Mouse (Mus musculus) adipocyte (in vitro differentiated cells): Measurements from ENCODE around the gene Ppp4c.

Experiments used
- DNase-seq: peaks from one replicate; pipeline ENCODE4 v3.0.0-alpha.2; 2016; ENCODE audit warnings: low spot score

Ppp4c gene

GRCm38 (mm10) chr7:126791851-126792720 lies at the start of gene Ppp4c:
Gene Ppp4c (minus strand): TSS chr7:126792496.
- peak; percentile 95 for DNase-seq

DNA sequence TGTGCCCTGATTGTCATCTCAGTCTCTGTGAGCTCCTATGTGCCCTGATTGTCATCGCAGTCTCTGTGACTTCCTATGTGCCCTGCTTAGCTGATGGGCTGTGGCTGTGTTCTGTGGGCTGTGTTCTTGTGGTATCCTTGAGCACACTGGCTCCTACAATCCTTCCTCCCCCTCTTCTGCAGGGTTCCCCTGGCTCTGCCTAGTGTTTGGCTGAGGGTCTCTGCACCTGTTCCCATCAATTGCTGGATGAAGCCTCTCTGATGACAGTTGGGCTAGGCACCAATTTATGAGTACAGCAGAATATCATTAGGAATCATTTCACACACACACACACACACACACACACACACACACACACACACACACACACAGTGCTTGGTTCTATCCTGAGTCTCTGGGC lies 41.0 kb upstream of the Ppp4c start:
- no peak for DNase-seq

DNA sequence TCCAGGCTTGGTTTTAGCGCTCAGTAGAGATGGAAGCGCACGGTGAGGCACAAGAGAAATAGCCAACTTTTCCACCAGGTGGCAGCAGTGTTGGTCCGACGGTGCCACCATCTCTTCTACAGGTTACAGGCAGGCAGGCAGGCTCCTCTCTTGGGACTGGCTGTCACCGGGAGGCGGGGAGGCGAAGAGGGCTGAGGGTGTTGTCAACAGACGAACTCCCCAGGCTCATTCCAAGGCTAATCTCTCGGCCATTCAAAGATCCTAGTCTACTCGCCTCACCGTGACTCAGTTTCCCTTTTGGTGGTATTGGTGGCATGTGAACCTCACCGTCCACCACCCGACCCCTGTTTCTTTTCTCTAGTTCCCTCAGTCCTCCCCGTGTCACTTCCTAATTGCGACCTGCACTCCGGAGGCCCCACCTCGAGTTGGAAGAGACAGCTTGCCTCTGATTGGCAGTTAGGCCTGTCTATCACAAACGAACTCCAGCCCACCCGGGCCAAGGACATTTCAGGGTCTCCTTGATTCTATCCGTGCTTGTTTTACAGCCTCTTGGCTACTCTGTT lies 39.8 kb upstream of the Ppp4c start:
- DNase-seq = peak; percentile 54

GRCm38 (mm10) chr7:126831539-126831938 lies 39.2 kb upstream of the Ppp4c start, which contains the start of gene 4930451I11Rik:
Gene 4930451I11Rik (minus strand): TSS chr7:126831639.
- no peak for DNase-seq

DNA sequence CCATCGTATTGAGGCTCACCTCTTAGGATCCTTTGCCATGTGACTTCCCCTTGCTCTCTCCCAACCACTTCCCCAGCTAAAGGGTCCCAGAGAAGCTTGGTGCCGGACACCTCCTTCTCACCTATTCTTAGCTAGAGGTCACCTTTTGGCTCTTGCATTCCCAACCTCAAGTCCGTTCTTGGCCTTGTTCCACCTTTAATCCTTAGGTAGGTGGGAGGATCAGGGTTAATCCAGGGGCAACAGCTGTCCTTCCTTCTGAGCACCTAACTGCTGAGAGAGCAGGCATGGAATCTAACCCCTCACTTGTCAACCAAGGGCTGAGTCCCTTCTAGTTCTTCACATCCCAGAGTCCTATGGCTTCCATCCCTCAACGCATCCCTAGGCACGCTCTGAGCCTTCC lies 33.7 kb upstream of the Ppp4c start:
- no peak for DNase-seq

DNA sequence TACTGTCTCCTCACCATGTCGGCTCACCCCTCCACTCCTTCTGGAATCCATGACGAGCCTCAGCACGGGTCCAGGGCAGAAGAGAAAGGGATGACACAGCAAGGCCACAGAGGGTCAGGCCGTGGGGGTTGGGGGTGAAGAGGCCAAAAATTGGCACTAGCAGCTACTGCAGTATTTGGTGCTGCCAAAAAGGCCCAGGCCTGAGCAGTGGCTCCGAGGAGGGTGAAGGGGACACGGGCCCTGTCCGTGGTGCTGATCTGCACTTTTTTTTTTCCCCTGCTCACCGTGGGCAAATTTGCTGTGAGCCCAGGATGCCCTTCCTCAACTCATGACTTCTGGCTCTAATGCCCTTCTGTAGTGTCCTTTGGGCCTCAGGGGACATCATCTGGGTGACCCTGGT lies 33.1 kb upstream of the Ppp4c start:
- peak; percentile 65 for DNase-seq

GRCm38 (mm10) chr7:126823940-126824339 lies 31.6 kb upstream of the Ppp4c start:
- no peak for DNase-seq

GRCm38 (mm10) chr7:126823202-126823711 lies 31.0 kb upstream of the Ppp4c start:
- no peak for DNase-seq

GRCm38 (mm10) chr7:126822741-126823140 lies 30.4 kb upstream of the Ppp4c start:
- DNase-seq = no peak

DNA sequence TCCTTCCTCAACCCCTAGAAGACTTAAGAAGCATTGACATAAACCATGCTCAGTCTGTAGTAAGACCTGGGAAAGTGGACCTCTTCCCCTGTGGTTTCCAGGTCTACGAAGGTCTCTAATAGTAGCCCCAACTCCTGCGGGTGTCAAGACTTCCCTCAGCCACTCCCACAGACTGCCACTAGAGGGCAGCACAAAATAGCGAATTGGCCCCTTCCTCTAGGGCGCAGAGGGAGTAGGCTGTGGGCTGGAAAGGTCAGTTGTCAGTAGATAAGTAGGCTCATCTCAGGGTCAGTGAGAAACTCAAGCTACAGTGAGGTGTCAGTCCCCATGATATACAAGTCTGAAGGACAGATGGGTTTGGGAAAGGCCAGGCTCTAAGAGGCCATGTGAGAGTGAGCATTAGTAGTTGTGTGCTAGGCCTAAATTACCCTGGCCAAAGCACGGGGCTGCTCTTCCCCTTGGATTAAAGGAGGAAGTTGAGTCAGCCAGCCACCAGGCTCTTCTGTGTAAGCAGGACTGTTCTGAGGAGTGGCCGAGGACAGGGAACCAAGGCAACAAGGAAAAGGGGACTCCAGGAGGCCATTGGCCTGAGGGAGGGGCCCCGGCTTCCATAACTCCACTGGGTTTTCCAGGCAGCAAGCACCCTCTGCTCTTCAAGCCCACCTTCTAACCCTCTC lies 29.7 kb upstream of the Ppp4c start:
- DNase-seq = peak; percentile 81

DNA sequence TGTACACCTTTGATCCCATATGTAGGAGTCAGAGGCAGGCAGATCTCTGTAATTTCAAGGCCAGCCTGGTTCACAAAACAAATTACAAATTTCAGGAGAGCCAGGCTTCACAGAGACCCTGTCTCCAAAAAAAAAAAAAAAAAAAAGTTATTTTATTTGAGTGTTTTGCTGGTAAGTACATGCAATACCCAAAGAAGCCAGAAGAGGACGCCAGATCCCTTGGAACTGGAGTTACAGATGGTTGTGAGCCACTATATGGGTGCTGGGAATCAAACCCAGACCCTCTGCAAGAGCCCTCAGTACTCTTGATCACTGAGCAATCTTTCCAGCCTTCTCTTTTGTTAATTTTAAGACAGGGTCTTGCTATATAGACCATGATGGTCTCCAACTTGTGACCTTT lies 26.5 kb upstream of the Ppp4c start:
- no peak for DNase-seq

- DNase-seq = no peak
Measured at GRCm38 (mm10) chr7:126817595-126817994, 25.3 kb upstream of the Ppp4c start.

GRCm38 (mm10) chr7:126816494-126816893 lies 24.2 kb upstream of the Ppp4c start:
- peak; percentile 80 for DNase-seq

GRCm38 (mm10) chr7:126815726-126816222 lies 23.5 kb upstream of the Ppp4c start:
- DNase-seq = peak; percentile 51

DNA sequence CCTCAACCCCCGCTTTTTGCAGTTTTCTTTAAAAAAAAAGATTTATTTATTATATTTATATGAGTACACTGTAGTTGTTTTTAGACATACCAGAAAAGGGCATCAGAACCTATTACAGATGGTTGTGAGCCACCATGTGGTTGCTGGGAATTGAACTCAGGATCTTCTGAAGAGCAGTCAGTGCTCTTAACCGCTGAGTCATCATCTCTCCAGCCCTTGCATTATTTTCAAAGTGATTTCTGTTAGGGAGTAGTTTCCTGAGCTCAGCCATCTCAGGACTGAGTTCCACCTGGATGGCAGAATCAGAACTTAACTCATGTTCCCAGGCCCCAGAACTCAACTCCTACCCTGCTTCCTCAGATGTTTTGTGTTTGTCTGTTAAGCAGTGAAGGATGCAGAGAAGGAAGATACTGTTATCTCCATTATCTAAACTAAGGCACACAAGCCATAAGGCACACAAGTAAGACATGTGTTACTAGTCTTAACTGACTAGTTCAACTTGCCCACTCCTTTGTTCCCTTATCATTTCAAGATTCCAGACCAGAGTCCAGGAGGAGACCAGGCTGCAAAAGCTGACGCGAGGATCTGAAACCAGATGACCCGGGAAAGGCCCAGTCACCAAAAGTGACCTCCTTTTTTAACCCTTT lies 17.6 kb upstream of the Ppp4c start:
- no peak for DNase-seq

DNA sequence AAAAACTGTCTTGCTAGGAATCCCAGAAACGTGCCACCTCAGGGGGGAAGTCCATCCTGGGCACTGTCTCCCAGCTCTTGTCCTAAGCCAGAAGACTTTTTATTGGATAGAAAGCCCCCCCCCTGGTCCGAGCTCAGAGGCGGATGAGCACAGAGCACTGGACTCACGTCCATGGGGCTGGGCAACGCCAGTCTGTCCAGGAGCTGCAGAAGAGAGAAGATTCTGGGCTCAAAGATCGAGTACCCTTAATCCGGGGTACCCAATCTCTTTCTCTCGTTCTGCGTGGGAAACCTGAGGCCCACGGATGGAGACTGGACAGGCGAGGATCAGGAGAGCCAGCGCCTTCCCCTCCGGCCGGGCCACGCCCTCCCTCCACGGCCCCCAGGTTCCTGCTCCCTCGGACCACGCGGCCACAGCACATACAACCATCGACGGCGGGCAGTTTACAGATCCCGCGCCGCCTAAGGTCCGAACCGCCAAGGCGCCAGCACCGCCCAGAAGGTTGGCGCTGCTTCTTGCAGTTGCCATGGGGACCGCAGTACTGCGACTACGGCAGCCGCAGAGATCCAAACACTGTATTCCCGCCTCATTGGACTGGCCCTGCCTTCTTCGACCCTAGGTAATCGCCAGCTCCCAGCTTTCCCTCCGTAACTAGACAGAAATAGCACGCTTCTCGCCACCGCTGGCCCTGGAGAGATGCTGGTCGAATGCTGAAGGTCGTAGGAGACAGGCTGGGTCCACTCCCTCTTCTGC lies 16.6 kb upstream of the Ppp4c start:
- DNase-seq = peak; percentile 65

- peak; percentile 51 for DNase-seq
Measured at GRCm38 (mm10) chr7:126807405-126807804, 15.1 kb upstream of the Ppp4c start.

DNA sequence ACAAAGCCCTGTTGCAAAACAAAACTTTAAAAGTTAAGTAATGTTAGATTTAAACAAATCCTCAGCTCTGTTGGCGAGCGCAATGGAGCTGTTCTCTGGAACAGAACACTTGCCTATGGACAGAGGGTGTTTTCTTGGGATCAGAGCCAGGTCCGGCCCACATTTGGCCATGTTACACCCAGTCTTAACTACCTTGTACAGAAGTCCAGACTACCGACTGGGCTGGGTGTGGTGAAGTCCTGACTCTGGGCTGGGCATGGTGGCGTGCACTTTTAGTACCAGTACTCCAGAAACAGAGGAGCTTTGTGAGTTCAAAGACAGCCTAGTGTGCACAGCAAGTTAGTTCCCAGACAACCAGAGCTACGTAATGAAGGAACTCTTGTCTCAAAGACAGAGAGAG lies 14.7 kb upstream of the Ppp4c start:
- peak; percentile 78 for DNase-seq

- DNase-seq = no peak
Measured at GRCm38 (mm10) chr7:126803751-126804150, 11.5 kb upstream of the Ppp4c start.

DNA sequence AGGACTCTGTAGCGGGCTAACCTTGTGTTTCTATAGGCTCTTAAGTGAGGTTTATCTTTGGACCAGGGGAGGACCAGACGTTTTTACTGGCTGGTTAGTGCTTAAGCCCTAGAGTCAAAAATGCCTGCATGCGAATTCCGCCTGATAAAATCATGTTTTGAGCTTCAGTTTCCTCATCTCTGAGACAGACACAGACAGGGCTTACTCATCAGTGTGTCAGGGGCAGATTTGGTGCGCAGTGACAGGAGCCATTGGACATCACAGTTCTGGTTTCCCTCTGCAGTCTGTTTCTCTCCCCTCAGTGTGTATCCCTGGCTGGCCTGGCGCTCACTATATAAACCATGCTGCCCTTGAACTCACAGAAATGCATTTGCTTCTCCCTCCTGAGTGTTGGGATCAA lies 10.9 kb upstream of the Ppp4c start:
- DNase-seq = no peak
